Mouse (Mus musculus): Measurements from ENCODE around the gene Abcb1b.
"Not testable (repeated sequence)": the region's sequence is repeated elsewhere in the genome, so short reads cannot be mapped to it uniquely, and the experiment has no call there.

Gene Abcb1b

DNA sequence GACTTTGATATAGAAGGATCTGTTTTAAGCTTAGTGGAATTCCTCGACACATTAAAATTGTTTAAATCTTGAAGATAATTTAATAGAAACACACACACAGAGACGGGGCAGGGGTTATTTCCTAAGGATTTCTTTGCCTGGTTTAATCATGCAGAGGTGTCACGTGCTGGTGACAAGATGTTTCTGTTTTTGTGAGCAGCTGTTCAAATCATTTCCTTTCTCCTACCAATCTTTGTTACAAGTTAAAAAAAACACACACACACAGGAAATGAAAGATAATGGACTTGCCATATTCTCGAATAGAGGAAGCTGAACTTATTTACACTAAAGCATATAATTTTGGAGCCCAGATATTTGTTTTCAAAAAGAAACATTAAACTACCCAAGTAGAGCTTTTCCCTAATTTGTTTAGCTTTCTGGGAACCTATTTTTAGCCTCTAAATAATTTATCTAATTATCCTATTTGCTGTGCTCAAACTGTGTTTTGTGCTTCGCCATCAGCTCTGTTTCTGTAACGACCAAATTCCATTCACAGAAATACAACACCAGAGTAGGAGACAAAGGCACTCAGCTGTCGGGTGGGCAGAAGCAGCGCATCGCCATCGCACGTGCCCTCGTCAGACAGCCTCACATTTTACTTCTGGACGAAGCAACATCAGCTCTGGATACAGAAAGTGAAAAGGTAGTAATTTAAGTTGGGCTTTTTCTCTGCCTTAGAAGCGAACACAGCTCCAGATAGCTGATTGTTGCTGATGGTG, 65.8 kb downstream of the Abcb1b start:
- peak; percentile 5 for DNase-seq (ENCODE audit: low spot score)

DNA sequence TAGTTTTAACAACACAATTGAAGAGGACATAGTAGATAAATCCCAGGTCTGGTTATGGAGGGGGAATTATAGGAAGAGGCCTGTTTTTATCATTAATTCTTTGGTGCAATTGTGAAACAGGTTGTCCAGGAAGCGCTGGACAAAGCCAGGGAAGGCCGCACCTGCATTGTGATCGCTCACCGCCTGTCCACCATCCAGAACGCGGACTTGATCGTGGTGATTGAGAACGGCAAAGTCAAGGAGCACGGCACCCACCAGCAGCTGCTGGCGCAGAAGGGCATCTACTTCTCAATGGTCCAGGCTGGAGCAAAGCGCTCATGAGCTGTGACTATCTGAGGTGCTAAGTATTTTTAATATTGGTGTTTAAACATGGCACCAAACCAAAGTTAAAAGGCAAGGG, 67.7 kb downstream of the Abcb1b start:
- DNase-seq (ENCODE audit: low spot score): not testable (repeated sequence)

DNA sequence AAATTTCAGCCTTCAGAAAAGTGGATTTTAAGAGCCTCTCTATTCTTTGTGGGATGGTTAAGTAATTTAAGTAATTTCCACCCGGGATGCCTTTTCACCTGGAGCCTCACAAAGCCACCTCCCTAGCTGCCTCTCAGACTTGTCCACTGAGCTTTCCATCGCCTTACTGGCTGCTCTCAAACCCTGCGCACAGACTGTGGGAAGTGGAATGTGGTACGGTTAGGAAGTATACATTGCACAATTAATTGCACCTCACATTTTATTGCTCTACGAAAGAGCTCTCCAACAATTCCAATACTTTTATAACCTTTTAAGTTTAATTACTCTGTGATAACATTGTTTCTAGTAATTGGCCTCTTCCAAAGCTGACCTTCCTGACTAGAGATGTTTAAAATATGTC, 68.4 kb downstream of the Abcb1b start:
- DNase-seq (ENCODE audit: low spot score): no peak

DNA sequence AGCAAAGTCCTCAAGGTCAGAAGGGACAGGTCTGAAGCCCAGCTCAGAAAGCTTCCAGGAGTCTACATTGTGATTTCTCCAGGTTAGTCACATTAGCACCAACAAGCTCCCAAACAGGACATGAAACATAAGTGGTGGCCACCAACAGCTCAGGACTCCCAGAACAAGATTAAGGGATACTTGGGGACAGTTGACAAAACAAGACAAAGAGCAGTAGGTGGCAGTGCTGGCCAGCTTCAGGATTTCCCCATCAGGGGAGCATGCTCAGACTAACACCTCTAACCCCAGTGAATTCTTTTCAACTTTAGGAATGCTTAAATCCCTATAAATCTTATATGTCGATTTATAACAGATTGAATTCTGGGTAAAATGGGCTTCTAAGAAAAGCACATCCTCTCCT, 70.1 kb downstream of the Abcb1b start:
- peak; percentile 71 for DNase-seq (ENCODE audit: low spot score)

- DNase-seq (ENCODE audit: low spot score): no peak
Observed at GRCm38 (mm10) chr5:8872979-8873915, 75.3 kb downstream of the Abcb1b start.

DNA sequence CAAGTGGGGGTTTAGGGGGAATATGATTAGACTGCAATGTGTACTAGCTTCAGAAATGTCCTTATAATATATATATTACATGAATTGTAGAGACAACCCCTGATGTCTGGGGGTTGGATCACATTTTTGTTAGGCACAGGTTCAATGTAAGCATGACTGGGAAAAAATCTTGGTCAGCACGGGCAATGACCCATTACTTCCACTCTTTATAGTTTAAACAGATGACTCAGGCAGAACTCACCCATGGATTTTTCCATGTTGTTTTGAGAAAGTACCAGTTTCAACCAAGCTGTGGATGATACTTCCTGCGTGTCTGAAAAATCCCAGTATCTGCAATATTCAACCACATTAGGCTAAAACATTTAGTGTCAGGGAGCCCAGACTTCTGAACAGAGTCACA, 79.1 kb downstream of the Abcb1b start:
- DNase-seq (ENCODE audit: low spot score): no peak

DNA sequence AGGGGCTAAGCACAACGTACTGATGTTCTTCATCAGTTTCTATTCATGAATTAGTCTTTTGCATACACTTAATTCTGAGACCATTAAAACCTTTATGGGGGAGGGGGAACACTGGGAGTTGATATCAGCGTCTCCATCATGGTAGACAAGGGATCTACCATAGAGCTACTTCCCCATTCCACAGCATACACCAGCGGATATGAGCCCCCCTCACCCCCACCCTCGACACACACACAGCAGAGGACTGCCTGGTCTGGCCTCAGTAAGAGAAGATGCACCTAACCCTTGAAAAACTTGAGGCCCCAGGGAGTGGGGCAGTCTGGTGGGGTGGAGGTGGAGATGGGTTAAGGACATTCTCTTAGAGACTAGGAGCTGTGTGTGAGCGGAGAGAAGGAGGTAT, 79.9 kb downstream of the Abcb1b start:
- DNase-seq (ENCODE audit: low spot score): no peak

GRCm38 (mm10) chr5:8885837-8886236, 87.9 kb downstream of the Abcb1b start:
- DNase-seq (ENCODE audit: low spot score): no peak

DNA sequence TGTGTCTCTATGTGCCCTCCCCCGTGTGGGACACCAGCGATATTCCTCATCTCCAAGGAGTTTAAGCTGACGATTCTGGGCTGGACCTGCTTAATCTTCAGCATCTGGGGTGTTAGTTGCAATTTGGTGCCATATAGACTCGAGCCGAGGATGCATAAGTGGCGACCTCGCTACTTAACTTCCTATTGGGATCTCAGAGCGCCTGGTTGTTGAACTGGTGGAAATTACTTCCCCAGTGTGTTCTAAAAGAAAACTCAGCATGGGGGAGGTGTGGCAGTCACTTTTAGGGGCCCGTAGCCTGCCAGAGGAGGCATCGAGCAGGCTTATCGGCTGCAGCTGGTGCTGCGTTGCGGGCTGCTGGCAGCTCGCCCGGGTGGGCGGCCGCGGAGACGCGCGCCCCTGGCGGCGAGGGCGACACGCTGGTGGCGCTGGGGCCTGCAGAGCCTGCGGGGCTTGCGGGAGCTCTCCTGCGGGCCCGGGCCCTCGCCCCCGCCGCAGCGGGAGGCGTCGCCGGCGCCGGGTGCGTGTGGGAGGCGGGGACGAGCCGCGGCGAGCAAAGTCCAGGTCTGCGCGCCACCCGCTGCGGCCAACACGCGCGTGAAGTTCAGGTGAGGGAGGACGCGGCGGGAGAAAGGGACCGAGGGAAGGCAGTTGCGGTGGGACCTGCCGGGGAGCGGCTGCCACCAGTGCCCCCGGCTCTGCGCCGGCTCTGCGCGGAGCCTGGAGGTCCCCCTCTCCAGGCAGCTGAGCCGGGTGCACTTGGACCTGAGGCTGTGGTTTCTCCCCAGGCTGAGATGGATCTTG, 95.6 kb downstream of the Abcb1b start, which contains the start of gene Abcb4:
Abcb4 (plus strand) TSS at position 418 of the 804 bp plus-strand sequence.
- peak; percentile 65 for DNase-seq (ENCODE audit: low spot score)

DNA sequence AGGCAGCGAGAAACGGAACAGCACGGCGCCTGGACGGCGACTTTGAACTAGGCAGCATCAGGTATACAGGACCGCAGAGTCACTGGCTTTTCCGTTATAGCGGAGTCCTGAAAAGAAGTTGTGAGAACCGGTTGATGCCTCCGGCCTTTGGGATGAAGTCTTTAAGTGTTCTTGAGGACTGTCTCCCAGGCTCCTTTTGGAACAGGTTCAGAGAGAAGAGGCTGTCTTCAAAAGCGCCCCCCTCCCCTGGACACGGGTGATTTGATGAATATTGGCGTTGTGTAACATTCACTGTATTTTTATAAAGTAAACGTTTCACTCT, 96.1 kb downstream of the Abcb1b start:
- DNase-seq (ENCODE audit: low spot score): no peak

GRCm38 (mm10) chr5:8894641-8895490, 96.9 kb downstream of the Abcb1b start:
- DNase-seq (ENCODE audit: low spot score): no peak

DNA sequence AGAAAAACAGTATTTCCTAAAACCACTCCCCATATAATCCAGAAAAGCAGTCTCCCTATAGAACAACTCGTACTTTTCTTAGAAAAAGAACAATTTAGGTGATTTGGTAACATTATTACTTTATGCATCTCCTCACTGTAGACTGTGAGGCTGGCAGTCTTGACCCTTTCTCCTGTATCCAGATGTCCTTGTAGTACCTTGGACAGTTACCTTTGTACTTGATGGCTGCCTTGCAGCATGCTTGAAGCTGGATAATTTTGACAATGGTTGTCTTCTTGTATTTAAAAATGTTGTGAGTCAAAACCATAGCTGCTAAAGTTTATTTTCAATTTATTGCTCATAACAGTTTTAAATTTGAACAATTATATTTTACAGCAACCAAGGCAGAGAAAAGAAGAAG, 98.3 kb downstream of the Abcb1b start:
- peak; percentile 35 for DNase-seq (ENCODE audit: low spot score)

DNA sequence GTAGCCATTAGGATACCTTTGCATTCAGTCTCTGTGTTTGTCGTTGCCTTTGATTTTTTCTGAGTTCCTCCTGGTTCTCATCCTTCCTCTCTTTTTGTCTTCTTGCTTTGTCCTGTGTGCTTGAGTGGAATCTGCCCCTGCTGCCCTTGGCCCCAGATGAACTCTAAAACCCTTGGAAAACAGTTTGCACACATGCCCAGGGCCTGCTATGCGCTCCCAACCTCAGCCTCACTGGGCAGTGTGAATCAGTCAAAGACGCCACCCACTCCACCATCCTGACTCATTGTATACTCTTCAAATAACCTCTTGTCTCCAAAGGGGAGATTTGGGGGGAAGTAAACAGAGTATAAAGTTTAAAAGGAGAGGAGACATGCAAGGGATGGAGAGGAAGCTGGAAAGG, 100.3 kb downstream of the Abcb1b start:
- DNase-seq (ENCODE audit: low spot score): no peak

GRCm38 (mm10) chr5:8901001-8901400, 103.1 kb downstream of the Abcb1b start:
- DNase-seq (ENCODE audit: low spot score): no peak

- DNase-seq (ENCODE audit: low spot score): no peak
Observed at GRCm38 (mm10) chr5:8902141-8902817, 104.3 kb downstream of the Abcb1b start.

DNA sequence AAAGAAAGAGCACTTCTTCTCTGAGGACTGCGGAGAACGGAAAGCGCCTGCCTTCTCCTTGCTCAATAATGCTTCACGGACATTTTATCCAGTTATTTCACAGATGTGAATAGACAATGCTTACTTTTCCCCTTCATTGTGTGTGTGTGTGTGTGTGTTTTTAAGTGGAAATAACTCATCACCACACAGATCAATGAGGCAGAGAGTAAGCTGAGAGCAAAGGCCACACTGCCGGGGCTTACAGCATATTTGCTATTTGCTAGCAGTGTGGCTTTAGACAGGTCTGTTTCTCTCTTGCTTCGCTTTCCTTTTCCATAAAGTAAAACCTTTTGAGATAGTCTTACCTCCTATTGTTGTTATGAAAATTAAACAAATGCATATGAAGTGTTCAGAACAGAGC, 106.6 kb downstream of the Abcb1b start:
- DNase-seq (ENCODE audit: low spot score): peak; percentile 15

DNA sequence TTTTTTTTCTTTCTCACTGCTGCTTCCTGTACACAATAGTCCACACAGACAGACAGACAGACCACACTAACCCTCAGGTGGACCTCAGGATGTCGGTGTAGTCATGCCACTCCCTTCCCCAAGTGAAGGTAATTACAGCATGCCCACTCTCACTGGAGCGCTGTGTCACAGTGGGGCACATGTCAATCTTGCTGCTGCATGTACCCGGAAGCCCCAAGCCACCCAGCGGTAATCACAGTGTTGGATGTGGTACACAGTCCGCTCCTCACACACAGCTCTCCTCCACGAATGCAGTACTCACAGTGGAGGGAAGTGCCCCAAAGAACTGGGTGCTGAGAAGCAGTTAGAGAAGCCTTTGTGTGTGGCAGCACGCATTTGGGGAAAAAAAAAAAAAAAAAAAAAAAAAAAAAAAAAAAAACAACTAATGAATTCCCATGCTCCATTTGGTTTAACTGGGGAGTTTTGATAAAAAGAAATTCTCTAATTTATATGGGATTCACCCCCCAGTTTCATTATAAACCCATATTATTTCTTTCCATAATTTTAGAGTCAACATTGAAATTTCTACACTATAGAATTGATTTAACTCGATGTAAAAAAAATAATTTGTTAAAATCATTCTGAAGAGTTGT, 113.7 kb downstream of the Abcb1b start:
- DNase-seq (ENCODE audit: low spot score): no peak

Measured in embryo, embryonic 10.5 days (tissue).